Comparison of ENCODE assay signal across 9 mouse cellular contexts in genomic region chr19:8841012-8841411, GRCm38 (mm10). TPM values are rescaled to one million over a fixed set of nuclear protein-coding genes. Genes with fewer than 3 reads are reported as not detected.
DNase-seq lines count a peak whose midpoint lies in the region; ATAC-seq and TF ChIP-seq lines count a peak whose summit lies in the region.
"Had no signal": no experiment of that assay in that cellular context is flagged by ENCODE, and none has a peak within 500 bp of the region (broad histone marks: within the 10 kb centered on the region; RNA-seq: fewer than 3 reads in every experiment).

No protein-coding gene starts in this region.

- peak overlapping the region; percentile 79 for H3K4me2 ChIP-seq in embryonic facial prominence, embryonic 13.5 days
- H3K4me2 ChIP-seq in hindbrain, embryonic 16.5 days (ENCODE audit: low read length), result peak overlapping the region; percentile 89
- H3K4me2 ChIP-seq in midbrain, postnatal 0 days (ENCODE audit: low read depth, low read length, poor library complexity, severe bottlenecking), result peak overlapping the region; percentile 85

- 94% methylated on average over 7 of the region's 7 CpGs for WGBS in embryonic facial prominence, embryonic 13.5 days
- WGBS in hindbrain, embryonic 16.5 days, result 94% methylated on average over 7 of the region's 7 CpGs
- WGBS in midbrain, postnatal 0 days, result 92% methylated on average over 7 of the region's 7 CpGs

- H3K9ac ChIP-seq in embryonic facial prominence, embryonic 13.5 days, result peak overlapping the region; percentile 73
- H3K9ac ChIP-seq in hindbrain, embryonic 16.5 days (ENCODE audit: low read depth, low read length), result peak overlapping the region; percentile 75
- H3K9ac ChIP-seq in midbrain, postnatal 0 days (replicated peaks; ENCODE audit: low read length, poor library complexity, severe bottlenecking), result peak overlapping the region; percentile 87

- peaks cover 24% of the 10 kb centered on the region for H3K36me3 ChIP-seq in embryonic facial prominence, embryonic 13.5 days
- H3K36me3 ChIP-seq in hindbrain, embryonic 16.5 days (ENCODE audit: control insufficient read depth, insufficient read depth, low read length), result peaks cover 10% of the 10 kb centered on the region
- peaks cover 12% of the 10 kb centered on the region for H3K36me3 ChIP-seq in midbrain, postnatal 0 days (ENCODE audit: insufficient read depth, low read length)

- DNase-seq in layer of hippocampus, adult 2 months (ENCODE audit: low spot score in 2 of 2), result no peak
- DNase-seq in layer of hippocampus, postnatal 25 days (ENCODE audit: extremely low spot score in 1 of 2, low spot score in 1 of 2), result no peak
- DNase-seq in midbrain, postnatal 0 days (ENCODE audit: low spot score), result no peak
- DNase-seq in spleen, adult 18-20 months, result no peak
- DNase-seq in thymus, postnatal 14 days, result no peak
- DNase-seq in adrenal gland, adult 18-20 months (ENCODE audit: low spot score in 2 of 2), result no peak

- peak overlapping the region; percentile 97; the same call in 1 of the 2 replicates for H3K27ac ChIP-seq in layer of hippocampus, adult 2 months
- no peak overlapping the region for H3K27ac ChIP-seq in embryonic facial prominence, embryonic 13.5 days
- no peak overlapping the region; the same call in 1 of the 2 replicates for H3K27ac ChIP-seq in hindbrain, embryonic 16.5 days (ENCODE audit: low read depth, low read length)
- H3K27ac ChIP-seq in midbrain, postnatal 0 days (ENCODE audit: low read depth, low read length), result no peak overlapping the region

- peak overlapping the region; percentile 80 for H3K4me3 ChIP-seq in layer of hippocampus, adult 2 months
- H3K4me3 ChIP-seq in embryonic facial prominence, embryonic 13.5 days, result peak overlapping the region; percentile 48
- peak overlapping the region; percentile 55 for H3K4me3 ChIP-seq in hindbrain, embryonic 16.5 days (ENCODE audit: low read length)
- peak overlapping the region; percentile 68 for H3K4me3 ChIP-seq in midbrain, postnatal 0 days (ENCODE audit: low read depth, low read length)

- no peak for TF ChIP-seq CTCF in layer of hippocampus, adult 2 months (conservative IDR thresholded peaks at IDR 0.05)
- TF ChIP-seq CTCF in midbrain, postnatal 0 days (IDR thresholded peaks at IDR 0.05), result no peak

- ATAC-seq in embryonic facial prominence, embryonic 13.5 days (ENCODE audit: insufficient number of reproducible peaks, insufficient read depth, low FRiP score, low TSS enrichment, low read depth), result no peak
- no peak for ATAC-seq in hindbrain, embryonic 16.5 days
- no peak for ATAC-seq in midbrain, postnatal 0 days (ENCODE audit: low FRiP score)

- no peaks in the 10 kb centered on the region for H3K9me3 ChIP-seq in embryonic facial prominence, embryonic 13.5 days
- H3K9me3 ChIP-seq in hindbrain, embryonic 16.5 days (ENCODE audit: control insufficient read depth, low read length), result no peaks in the 10 kb centered on the region
- H3K9me3 ChIP-seq in midbrain, postnatal 0 days (ENCODE audit: low read length), result no peaks in the 10 kb centered on the region

- no peaks in the 10 kb centered on the region for H3K27me3 ChIP-seq in embryonic facial prominence, embryonic 13.5 days
- no peaks in the 10 kb centered on the region for H3K27me3 ChIP-seq in hindbrain, embryonic 16.5 days (replicated peaks; ENCODE audit: control insufficient read depth, insufficient read depth, low read length)
- H3K27me3 ChIP-seq in midbrain, postnatal 0 days (ENCODE audit: insufficient read depth, low read length), result no peaks in the 10 kb centered on the region

- H3K4me1 ChIP-seq in embryonic facial prominence, embryonic 13.5 days, result peaks cover 31% of the 10 kb centered on the region
- H3K4me1 ChIP-seq in hindbrain, embryonic 16.5 days (ENCODE audit: control insufficient read depth, insufficient read depth, low read depth, low read length), result peaks cover 12% of the 10 kb centered on the region
- peaks cover 9% of the 10 kb centered on the region for H3K4me1 ChIP-seq in midbrain, postnatal 0 days (ENCODE audit: insufficient read depth, low read length)

RNA-seq across cellular contexts. Expression of gene Gng3, which starts 2.0 kb away (rescaled TPM):
- 100 to 1,000 TPM; 160 TPM for total RNA-seq in layer of hippocampus, adult 2 months (2021)
- 100 to 1,000 TPM; 188 to 192 TPM for total RNA-seq in layer of hippocampus, postnatal 25 days (2021)
- 10.4 and 10.6 TPM in 2 replicates for polyA plus RNA-seq in embryonic facial prominence, embryonic 13.5 days (2015; fragmentation: Nextera tagmentation; extraction: Ambion mirVana)
- polyA plus RNA-seq in hindbrain, embryonic 16.5 days (2015; fragmentation: Nextera tagmentation; extraction: Ambion mirVana), result 477 and 526 TPM in 2 replicates
- total RNA-seq in midbrain, postnatal 0 days (2014; rRNA removed), result 103 and 119 TPM in 2 replicates
- 746 and 809 TPM in 2 replicates for polyA plus RNA-seq in midbrain, postnatal 0 days (2015; fragmentation: Nextera tagmentation; extraction: Ambion mirVana)
- total RNA-seq in adrenal gland, adult 18-20 months (2021), result 1 to 10 TPM; 5.9 to 6.9 TPM

RNA-seq across cellular contexts. Expression of gene Bscl2, which starts 3.7 kb away (rescaled TPM):
- 100 to 1,000 TPM; 101 TPM for total RNA-seq in layer of hippocampus, adult 2 months (2021)
- 100 to 1,000 TPM; 103 to 111 TPM for total RNA-seq in layer of hippocampus, postnatal 25 days (2021)
- polyA plus RNA-seq in embryonic facial prominence, embryonic 13.5 days (2015; fragmentation: Nextera tagmentation; extraction: Ambion mirVana), result 52.6 and 53.3 TPM in 2 replicates
- polyA plus RNA-seq in hindbrain, embryonic 16.5 days (2015; fragmentation: Nextera tagmentation; extraction: Ambion mirVana), result 117 TPM in 2 replicates
- total RNA-seq in midbrain, postnatal 0 days (2014; rRNA removed), result 112 and 121 TPM in 2 replicates
- 101 and 108 TPM in 2 replicates for polyA plus RNA-seq in midbrain, postnatal 0 days (2015; fragmentation: Nextera tagmentation; extraction: Ambion mirVana)
- 100 to 1,000 TPM; 144 to 158 TPM for total RNA-seq in adrenal gland, adult 18-20 months (2021)

RNA-seq across cellular contexts. Expression of gene Lrrn4cl, which starts 9.6 kb away (rescaled TPM):
- under 1 TPM; 0.32 to 0.44 TPM for total RNA-seq in layer of hippocampus, adult 2 months (2021)
- under 1 TPM; 0.28 to 0.47 TPM for total RNA-seq in layer of hippocampus, postnatal 25 days (2021)
- polyA plus RNA-seq in embryonic facial prominence, embryonic 13.5 days (2015; fragmentation: Nextera tagmentation; extraction: Ambion mirVana), result 0.65 and 0.74 TPM in 2 replicates
- 0.94 and 1.2 TPM in 2 replicates for polyA plus RNA-seq in hindbrain, embryonic 16.5 days (2015; fragmentation: Nextera tagmentation; extraction: Ambion mirVana)
- 2.7 and 3.5 TPM in 2 replicates for total RNA-seq in midbrain, postnatal 0 days (2014; rRNA removed)
- polyA plus RNA-seq in midbrain, postnatal 0 days (2015; fragmentation: Nextera tagmentation; extraction: Ambion mirVana), result 2.0 and 2.1 TPM in 2 replicates
- 1 to 10 TPM; 2.3 to 6.6 TPM for total RNA-seq in adrenal gland, adult 18-20 months (2021)
- total RNA-seq: neutrophil, adult 5-6 weeks had no signal

RNA-seq across cellular contexts. Expression of gene AC129217.1, which starts 11.4 kb away (rescaled TPM):
- 1 to 10 TPM in 1 of 2 experiments, not detected in 1; 3.4 TPM for total RNA-seq in layer of hippocampus, adult 2 months (2021)
- 1 to 10 TPM in 1 of 2 experiments, not detected in 1; 4.5 TPM for total RNA-seq in layer of hippocampus, postnatal 25 days (2021)
- polyA plus RNA-seq in embryonic facial prominence, embryonic 13.5 days (2015; fragmentation: Nextera tagmentation; extraction: Ambion mirVana), result not detected in 2 replicates
- polyA plus RNA-seq in hindbrain, embryonic 16.5 days (2015; fragmentation: Nextera tagmentation; extraction: Ambion mirVana), result not detected in 2 replicates
- 5.6 and 12.7 TPM in 2 replicates for total RNA-seq in midbrain, postnatal 0 days (2014; rRNA removed)
- polyA plus RNA-seq in midbrain, postnatal 0 days (2015; fragmentation: Nextera tagmentation; extraction: Ambion mirVana), result not detected in 2 replicates
- total RNA-seq in adrenal gland, adult 18-20 months (2021), result not detected

RNA-seq across cellular contexts. Expression of gene Hnrnpul2, which starts 21.2 kb away (rescaled TPM):
- 100 to 1,000 TPM; 123 to 127 TPM for total RNA-seq in layer of hippocampus, adult 2 months (2021)
- 100 to 1,000 TPM; 109 to 120 TPM for total RNA-seq in layer of hippocampus, postnatal 25 days (2021)
- 7.4 and 7.6 TPM in 2 replicates for polyA plus RNA-seq in embryonic facial prominence, embryonic 13.5 days (2015; fragmentation: Nextera tagmentation; extraction: Ambion mirVana)
- 5.1 and 5.8 TPM in 2 replicates for polyA plus RNA-seq in hindbrain, embryonic 16.5 days (2015; fragmentation: Nextera tagmentation; extraction: Ambion mirVana)
- total RNA-seq in midbrain, postnatal 0 days (2014; rRNA removed), result 25.9 and 36.2 TPM in 2 replicates
- 4.6 and 5.5 TPM in 2 replicates for polyA plus RNA-seq in midbrain, postnatal 0 days (2015; fragmentation: Nextera tagmentation; extraction: Ambion mirVana)
- total RNA-seq in adrenal gland, adult 18-20 months (2021), result 10 to 100 TPM; 62.6 to 72.1 TPM

Comparison
In these comparisons a context has a peak if more than half of its experiments do, and no peak if none do; other contexts are left out.
1. RNA of gene Gng3, which starts 2.0 kb away (total RNA-seq): 188 to 192 TPM in layer of hippocampus, postnatal 25 days, 160 TPM in layer of hippocampus, adult 2 months and 103 to 119 TPM in midbrain, postnatal 0 days; 5.9 to 6.9 TPM in adrenal gland, adult 18-20 months; every median in the first group is over 10 times any median in the second.
2. Peak in every context shown above with its lines, with median percentiles within 50 percentile points of each other: H3K4me3 ChIP-seq, H3K4me2 ChIP-seq and H3K9ac ChIP-seq.